Mouse (Mus musculus) heart, embryonic 14.5 days (tissue): Measurements from ENCODE around the gene Satb1. TPM values are rescaled to one million over a fixed set of nuclear protein-coding genes. Genes with fewer than 3 reads are reported as not detected.

Source experiments
- ATAC-seq: fragments of 200-750 bp; cut with Nextera tagmentation; 2 replicates; pipeline ENCODE4 v1.8.0; 2017; ENCODE audit warnings: low read depth, moderate TSS enrichment; ENCODE audit not compliant: insufficient number of reproducible peaks, insufficient read depth, low FRiP score
- H3K27ac ChIP-seq, 2 experiments: fragments of 200-500 bp in 1 of 2; fragments of 300-500 bp in 1 of 2; sonication (generic) in 1 of 2; replicated peaks in 1 of 2; 2 replicates each; pipeline ENCODE4 v1.5.1; 2012 to 2014; ENCODE audit warnings: low read depth in 2 of 2, low read length in 2 of 2, control low read depth in 1 of 2, mild to moderate bottlenecking in 1 of 2, mixed read lengths in 1 of 2; ENCODE audit not compliant: control insufficient read depth in 1 of 2, insufficient read depth in 1 of 2
- H3K27me3 ChIP-seq: fragments of 300-500 bp; sonication (generic); 2 replicates; pipeline ENCODE4 v1.6.1; 2014; ENCODE audit warnings: mild to moderate bottlenecking, low read length, control low read depth; ENCODE audit not compliant: control insufficient read depth, insufficient read depth
- H3K36me3 ChIP-seq: fragments of 300-500 bp; sonication (generic); 2 replicates; pipeline ENCODE4 v1.6.1; 2014; ENCODE audit warnings: mild to moderate bottlenecking, control low read depth, low read length, mixed read lengths; ENCODE audit not compliant: control insufficient read depth, insufficient read depth
- H3K4me1 ChIP-seq, 2 experiments: fragments of 200-500 bp in 1 of 2; fragments of 300-500 bp in 1 of 2; sonication (generic) in 1 of 2; 2 replicates each; pipeline ENCODE4 v1.6.1; 2012 to 2014; ENCODE audit warnings: low read length in 2 of 2, control low read depth in 1 of 2, mixed read lengths in 1 of 2; ENCODE audit not compliant: control insufficient read depth in 2 of 2, insufficient read depth in 2 of 2
- H3K4me2 ChIP-seq: fragments of 300-500 bp; sonication (generic); 2 replicates; pipeline ENCODE4 v1.6.1; 2014; ENCODE audit warnings: mild to moderate bottlenecking, low read length
- H3K4me3 ChIP-seq, 2 experiments: fragments of 200-500 bp in 1 of 2; fragments of 300-500 bp in 1 of 2; sonication (generic) in 1 of 2; 2 replicates each; pipeline ENCODE4 v1.5.1; 2012 to 2014; ENCODE audit warnings: low read length in 2 of 2, mild to moderate bottlenecking in 2 of 2, control low read depth in 1 of 2, low read depth in 1 of 2, moderate library complexity in 1 of 2; ENCODE audit not compliant: control insufficient read depth in 1 of 2, insufficient read depth in 1 of 2
- H3K9ac ChIP-seq: fragments of 300-500 bp; sonication (generic); 2 replicates; pipeline ENCODE4 v1.6.1; 2014; ENCODE audit warnings: mild to moderate bottlenecking, low read length
- H3K9me3 ChIP-seq: fragments of 300-500 bp; sonication (generic); 2 replicates; pipeline ENCODE4 v1.6.1; 2016; ENCODE audit warnings: low read length, control low read depth; ENCODE audit not compliant: control insufficient read depth
- WGBS: fragments of 180-500 bp; shearing (Covaris S2); extraction: QIAGEN DNeasy Blood & Tissue Kit; methylation state at CpG from one replicate; pipeline ENCODE4 v1.1.7; 2014; 5-methylcytosine and 5-hydroxymethylcytosine counted together
- polyA plus RNA-seq: library from polyadenylated mRNA; unstranded; fragments of >200 nt; fragmentation: Nextera tagmentation; extraction: Ambion mirVana; gene quantifications from 2 replicates; pipeline ENCODE4 v1.2.1, GENCODE M21; 2014

The Satb1 gene
- polyA plus RNA-seq, 1 experiment from 2014 or later: 12.2 TPM

DNA sequence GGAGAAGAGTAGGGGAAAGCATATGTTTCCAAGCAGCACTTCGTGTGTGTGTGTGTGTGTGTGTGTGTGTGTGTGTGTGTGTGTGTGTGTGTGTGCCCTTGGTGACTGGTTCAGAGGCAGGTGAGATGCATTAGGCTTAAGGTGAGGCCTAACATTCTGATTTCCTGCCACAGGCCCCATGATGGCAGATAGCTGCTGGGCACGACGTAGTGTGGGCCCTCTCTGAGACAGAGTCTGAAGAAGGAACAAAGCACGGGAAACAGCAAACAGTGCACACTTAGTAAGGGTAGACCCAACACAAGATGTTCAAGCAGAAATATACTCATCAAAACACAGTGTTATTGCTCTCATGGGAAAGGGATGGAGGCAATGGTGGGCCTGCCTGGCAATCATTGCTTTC is 24.5 kb upstream of the Satb1 start:
- no peaks in the 10 kb centered on the region for H3K9me3 ChIP-seq
- H3K36me3 ChIP-seq: no peaks in the 10 kb centered on the region
- H3K9ac ChIP-seq: no peak overlapping the region
- no peak for ATAC-seq
- no peaks in the 10 kb centered on the region for H3K4me1 ChIP-seq
- WGBS: 76% methylated on average over 4 of the region's 4 CpGs
- H3K4me2 ChIP-seq: no peak overlapping the region
- H3K4me3 ChIP-seq: no peak overlapping the region
- H3K27me3 ChIP-seq: no peaks in the 10 kb centered on the region
- no peak overlapping the region for H3K27ac ChIP-seq

- Histone ChIP-seq H3K4me1 (no peaks in the 10 kb centered on the region), H3K27me3 (no peaks in the 10 kb centered on the region), H3K36me3 (no peaks in the 10 kb centered on the region), H3K4me3 (no peak overlapping the region), H3K9ac (no peak overlapping the region), H3K4me2 (no peak overlapping the region), H3K27ac (no peak overlapping the region), H3K9me3 (no peaks in the 10 kb centered on the region)
- 73% methylated on average over 3 of the region's 3 CpGs for WGBS
- ATAC-seq: no peak
These were observed 23.2 kb upstream of the Satb1 start for GRCm38 (mm10) chr17:51856332-51856731.

DNA sequence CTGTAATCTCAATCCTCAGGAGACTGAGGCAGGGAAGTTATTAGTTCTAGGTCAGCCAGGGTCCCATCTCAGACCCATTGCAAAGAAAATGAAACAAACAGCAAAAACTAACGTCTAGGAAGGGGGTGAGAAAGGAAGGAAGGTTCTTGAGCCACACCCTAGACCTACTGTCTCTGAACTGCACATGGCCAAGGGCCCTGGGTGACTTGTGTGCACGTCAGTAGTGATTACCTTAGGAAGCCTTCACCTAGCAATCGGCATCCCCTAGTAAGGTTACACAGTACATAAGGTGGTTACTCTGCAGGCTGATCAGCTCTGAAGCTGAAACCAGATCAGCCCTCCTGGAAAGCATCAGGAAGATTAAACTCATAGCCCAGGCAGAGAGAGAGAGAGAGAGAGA is 22.2 kb upstream of the Satb1 start:
- H3K27me3 ChIP-seq: no peaks in the 10 kb centered on the region
- H3K27ac ChIP-seq: no peak overlapping the region
- H3K9ac ChIP-seq: no peak overlapping the region
- 78% methylated on average over 3 of the region's 3 CpGs for WGBS
- H3K36me3 ChIP-seq: no peaks in the 10 kb centered on the region
- ATAC-seq: no peak
- H3K4me2 ChIP-seq: no peak overlapping the region
- H3K4me1 ChIP-seq: no peaks in the 10 kb centered on the region
- H3K9me3 ChIP-seq: no peaks in the 10 kb centered on the region
- H3K4me3 ChIP-seq: no peak overlapping the region

- Histone ChIP-seq H3K36me3 (no peaks in the 10 kb centered on the region), H3K4me2 (no peak overlapping the region), H3K27ac (no peak overlapping the region), H3K27me3 (no peaks in the 10 kb centered on the region), H3K9me3 (no peaks in the 10 kb centered on the region), H3K4me3 (no peak overlapping the region), H3K9ac (no peak overlapping the region), H3K4me1 (no peaks in the 10 kb centered on the region)
- WGBS: 31% methylated on average over 5 of the region's 5 CpGs
- no peak for ATAC-seq
These were observed 20.9 kb upstream of the Satb1 start for GRCm38 (mm10) chr17:51853952-51854351.

GRCm38 (mm10) chr17:51840596-51840995 is 7.5 kb upstream of the Satb1 start:
- no peak overlapping the region for H3K4me3 ChIP-seq
- H3K36me3 ChIP-seq: no peaks in the 10 kb centered on the region
- no peak overlapping the region for H3K9ac ChIP-seq
- peaks cover 5% of the 10 kb centered on the region for H3K27me3 ChIP-seq
- ATAC-seq: no peak
- no peaks in the 10 kb centered on the region for H3K4me1 ChIP-seq
- H3K4me2 ChIP-seq: no peak overlapping the region
- H3K27ac ChIP-seq: no peak overlapping the region
- 62% methylated on average over 6 of the region's 6 CpGs for WGBS
- no peaks in the 10 kb centered on the region for H3K9me3 ChIP-seq

- Histone ChIP-seq H3K4me2 (no peak overlapping the region), H3K36me3 (no peaks in the 10 kb centered on the region), H3K9ac (no peak overlapping the region), H3K4me3 (no peak overlapping the region), H3K9me3 (no peaks in the 10 kb centered on the region), H3K27ac (no peak overlapping the region), H3K4me1 (no peaks in the 10 kb centered on the region), H3K27me3 (peaks cover 15% of the 10 kb centered on the region)
- 84% methylated on average over 5 of the region's 5 CpGs for WGBS
- no peak for ATAC-seq
These were observed 6.4 kb upstream of the Satb1 start for GRCm38 (mm10) chr17:51839484-51839883.

DNA sequence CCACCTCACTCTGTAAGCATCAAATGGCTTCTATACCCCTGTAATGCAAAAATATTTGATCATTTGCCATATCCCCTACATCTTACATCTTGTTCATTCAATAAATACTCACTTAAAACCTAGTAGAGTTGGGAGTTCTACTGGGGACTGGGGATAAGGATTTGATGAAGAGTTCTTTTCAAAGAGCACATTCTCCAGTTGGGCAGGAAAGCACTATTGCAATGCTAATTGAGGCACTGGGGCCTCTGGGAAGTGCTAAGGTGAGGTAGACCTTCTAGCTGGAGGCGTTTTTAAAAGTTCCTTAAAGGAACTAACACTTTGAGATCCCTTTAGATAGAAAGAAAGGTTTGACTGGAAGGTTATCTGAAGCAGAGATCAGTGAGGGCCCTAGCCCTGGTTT is 3.8 kb upstream of the Satb1 start:
- 14% methylated on average over 1 of the region's 1 CpGs for WGBS

DNA sequence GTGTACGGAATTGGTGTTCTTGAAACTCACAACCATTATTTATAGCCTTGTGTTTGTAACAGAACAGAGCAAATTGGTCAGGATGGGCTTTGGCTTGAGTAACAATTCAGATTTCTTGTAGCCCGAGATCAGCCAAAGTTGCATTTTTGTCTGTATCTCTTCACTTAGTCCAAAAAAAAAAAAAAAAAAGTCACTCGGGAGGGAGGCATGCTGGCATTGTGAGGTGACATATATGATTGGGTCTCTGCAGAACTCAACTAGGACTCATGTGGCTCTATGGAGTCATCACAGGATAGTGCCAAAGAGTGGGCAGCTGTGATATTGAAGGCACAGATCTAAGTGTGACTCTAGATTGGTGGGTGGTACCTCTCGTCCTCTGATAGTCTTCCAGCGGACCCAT is 3.2 kb upstream of the Satb1 start:
- H3K36me3 ChIP-seq: no peaks in the 10 kb centered on the region
- H3K4me3 ChIP-seq: no peak overlapping the region
- no peak overlapping the region for H3K9ac ChIP-seq
- no peak overlapping the region for H3K4me2 ChIP-seq
- WGBS: 79% methylated on average over 5 of the region's 5 CpGs
- peaks cover 36% of the 10 kb centered on the region for H3K27me3 ChIP-seq
- peaks cover 0 to 12% of the 10 kb centered on the region in 2 experiments; a peak in 2 of 4 replicates for H3K4me1 ChIP-seq
- ATAC-seq: no peak
- no peaks in the 10 kb centered on the region for H3K9me3 ChIP-seq
- no peak overlapping the region for H3K27ac ChIP-seq

More for the DNA sequence above, 3.8 kb upstream of the Satb1 start:
- no peaks in the 10 kb centered on the region for H3K9me3 ChIP-seq
- no peaks in the 10 kb centered on the region for H3K36me3 ChIP-seq
- no peak overlapping the region for H3K27ac ChIP-seq
- no peak overlapping the region for H3K9ac ChIP-seq
- no peak overlapping the region for H3K4me3 ChIP-seq
- peaks cover 31% of the 10 kb centered on the region for H3K27me3 ChIP-seq
- ATAC-seq: no peak
- peaks cover 0 to 5% of the 10 kb centered on the region in 2 experiments; a peak in 2 of 4 replicates for H3K4me1 ChIP-seq
- no peak overlapping the region for H3K4me2 ChIP-seq
